Mouse (Mus musculus) mammary gland, adult 2 months (tissue): ENCODE measurements around the gene Micall1. TPM values are rescaled to one million over a fixed set of nuclear protein-coding genes. Genes with fewer than 3 reads are reported as not detected.

Experiments used
- polyA plus RNA-seq: library from polyadenylated mRNA; depleted of rRNA; stranded (reverse); fragments of >200 nt; gene quantifications from 2 replicates; pipeline ENCODE4 v1.2.3, GENCODE M21; 2012; ENCODE audit warnings: low replicate concordance; rRNA removed

Micall1 gene
- 31.8 and 55.0 TPM in 2 replicates for polyA plus RNA-seq

DNA sequence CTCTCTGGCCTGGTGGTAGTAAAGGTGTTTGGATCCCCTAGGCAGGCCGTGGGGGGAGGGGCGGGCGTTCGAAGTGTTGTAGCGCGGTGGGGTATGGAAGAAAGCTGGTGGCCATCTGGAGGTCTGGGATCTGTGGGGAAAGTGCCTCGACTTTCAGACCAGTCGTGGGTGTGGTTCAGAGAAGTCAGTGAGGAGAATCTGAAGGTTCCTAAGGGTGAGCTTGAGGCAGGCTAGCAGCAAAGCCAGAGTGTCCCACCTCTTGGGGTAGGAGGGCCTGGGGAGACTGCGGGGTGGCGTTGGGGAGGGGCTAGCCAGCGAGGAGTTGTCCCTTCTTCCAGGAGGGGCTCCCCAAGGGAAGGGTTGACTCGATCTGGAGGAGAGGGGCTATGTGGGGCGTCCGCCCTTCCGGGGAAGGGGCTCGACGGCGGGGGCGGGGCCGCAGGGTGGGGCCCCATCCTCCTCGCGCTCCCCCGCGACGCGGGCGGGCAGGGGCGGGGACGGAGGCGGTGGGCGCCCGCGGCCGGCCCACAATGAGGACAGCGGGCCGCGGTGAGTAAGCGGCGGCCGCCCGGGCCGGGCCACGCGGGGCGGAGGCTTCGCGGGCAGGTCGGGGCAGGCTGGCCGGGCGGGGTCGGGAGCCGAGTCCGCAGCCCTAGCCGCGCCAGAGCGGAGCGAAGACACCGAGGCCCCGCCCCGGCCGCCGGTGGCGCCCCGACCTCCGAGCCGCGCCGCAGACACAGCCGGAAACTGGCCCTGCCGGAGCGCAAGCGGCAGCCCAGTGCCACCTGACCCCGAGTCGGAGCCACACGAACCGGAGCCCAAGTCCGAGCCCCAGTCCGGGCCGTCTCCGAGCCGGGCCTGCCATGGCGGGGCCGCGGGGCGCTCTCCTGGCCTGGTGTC is at the start of gene Micall1:
Micall1 (plus strand) TSS at position 478 of the 900 bp plus-strand sequence.

DNA sequence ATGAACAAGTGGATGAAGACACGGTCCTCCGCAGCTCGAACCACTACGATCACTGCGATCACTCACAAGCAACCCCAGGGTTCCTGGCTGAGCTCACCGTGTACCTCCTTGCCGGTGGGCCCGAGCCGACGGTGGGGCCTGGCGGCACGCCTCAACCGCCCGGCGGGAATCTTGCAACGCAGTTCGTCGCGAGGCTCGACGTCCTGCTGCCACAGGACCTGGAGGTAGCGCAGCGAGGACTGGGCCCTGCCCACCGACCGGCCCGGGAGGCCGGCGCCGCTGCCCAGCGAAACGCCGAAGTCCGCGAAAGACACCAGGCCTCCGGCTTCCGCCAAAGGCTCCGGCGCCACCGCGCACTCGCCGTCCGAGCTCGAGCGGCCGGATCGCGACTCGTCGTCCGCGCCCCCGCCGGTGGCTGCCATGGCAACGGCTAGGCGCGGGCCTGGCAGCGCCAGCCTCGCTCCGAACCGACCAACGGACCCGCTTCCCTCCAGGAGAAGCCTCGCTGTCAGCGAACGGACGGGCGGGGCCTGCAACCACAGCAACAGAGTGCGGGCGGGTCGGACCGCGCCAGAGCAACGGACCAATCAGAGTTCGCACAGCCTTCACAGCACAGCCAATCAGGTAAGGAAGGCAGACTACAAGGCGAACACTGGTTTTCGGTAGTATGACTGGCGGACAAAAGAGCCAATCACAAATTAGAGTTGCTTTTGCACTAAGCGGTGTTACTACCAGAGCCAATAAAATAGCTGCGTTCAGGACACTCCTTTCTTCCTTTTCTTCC is 46.1 kb upstream of the Micall1 start, which contains the start of gene Ankrd54:
Ankrd54 (minus strand) TSS at position 518 of the 784 bp plus-strand sequence.

DNA sequence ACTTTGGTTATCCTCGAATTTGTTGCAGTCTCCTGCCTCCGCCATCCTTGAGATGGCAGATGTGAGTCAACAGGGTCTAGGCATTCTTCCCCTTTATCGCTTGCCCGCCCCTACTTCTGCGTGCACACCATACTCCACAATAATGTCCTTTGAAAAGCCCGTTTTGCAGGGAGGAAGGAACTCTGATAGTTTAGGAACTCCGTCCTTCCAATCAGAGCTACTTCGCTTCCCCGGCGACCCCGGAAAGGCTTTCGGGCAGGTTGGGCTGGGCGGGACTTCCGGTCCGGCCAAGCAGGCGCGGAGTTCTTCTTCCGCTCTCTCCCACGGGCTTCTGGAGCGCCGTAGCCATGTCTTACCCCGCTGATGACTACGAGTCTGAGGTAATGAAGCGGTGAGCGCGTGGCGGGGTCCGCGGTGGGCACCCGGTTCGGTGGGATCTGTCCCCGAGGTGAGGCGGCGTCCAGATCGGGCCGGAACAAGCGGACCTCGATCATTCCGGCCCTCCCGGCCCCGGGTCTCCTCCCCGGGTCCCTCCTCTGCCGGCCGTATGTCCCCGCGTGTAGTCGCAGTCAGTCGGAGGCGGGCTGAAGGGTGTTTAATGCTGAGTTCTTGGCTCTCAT is 33.7 kb upstream of the Micall1 start, which contains the start of gene Eif3l:
Eif3l (plus strand) TSS at position 267 of the 620 bp plus-strand sequence.

DNA sequence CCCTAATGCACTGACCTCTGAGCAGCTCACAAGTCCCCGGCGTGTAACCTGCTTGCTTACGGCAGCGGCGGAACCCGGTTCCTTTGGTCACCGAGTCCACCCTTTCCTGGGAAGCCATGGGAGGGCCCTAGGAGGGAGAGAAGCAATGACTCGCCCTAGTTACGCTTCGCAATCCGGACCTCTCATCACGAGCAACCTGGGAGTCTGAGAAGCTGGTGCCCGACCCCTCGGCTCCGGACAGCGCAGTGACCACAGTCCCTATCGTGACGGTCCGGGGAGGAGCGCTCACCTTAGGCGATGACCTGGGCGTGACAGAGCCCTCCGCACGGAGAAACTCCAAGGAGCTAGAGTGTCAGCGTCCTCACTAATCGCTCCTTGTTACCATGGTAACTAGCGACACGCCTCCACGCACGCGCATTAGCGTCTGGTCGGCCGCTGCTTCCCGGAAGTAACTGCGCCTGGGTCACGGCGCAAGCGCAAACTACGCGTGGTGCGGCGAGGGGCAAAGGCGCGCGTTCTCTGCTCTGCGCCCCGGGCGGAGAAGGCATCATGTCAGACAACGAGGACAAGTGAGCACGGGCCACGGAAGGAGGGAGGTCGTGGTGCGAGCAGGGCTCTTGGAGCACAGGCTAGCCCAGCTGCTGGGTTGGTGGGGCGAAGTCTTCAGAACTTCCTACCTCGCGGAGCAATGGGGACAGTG is 32.3 kb downstream of the Micall1 start, which contains the start of the genes Polr2f and 1700088E04Rik:
Polr2f (plus strand) TSS at position 144 of the 700 bp plus-strand sequence.
1700088E04Rik (minus strand) TSS at position 388 of the 700 bp plus-strand sequence.

DNA sequence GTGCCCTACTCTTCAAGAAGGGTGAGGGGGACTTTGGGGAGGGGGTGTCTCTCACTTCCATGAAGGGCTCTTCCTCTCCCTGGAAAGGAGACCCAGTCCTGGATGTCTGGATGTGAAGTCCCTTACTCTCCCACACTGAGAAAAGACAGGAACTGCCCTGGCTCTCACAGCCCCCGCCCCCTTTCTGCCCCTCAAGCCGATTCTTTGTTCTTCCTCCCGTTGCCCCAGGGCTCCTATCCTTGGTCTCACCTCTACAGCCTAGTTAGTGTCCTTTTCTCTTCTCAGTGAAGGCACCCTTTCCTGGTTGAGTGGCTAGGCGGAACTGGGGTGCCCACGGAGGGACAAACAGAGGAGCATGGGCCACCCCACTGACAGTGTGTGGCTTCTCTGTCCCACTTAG is 56.4 kb downstream of the Micall1 start, which contains the start of gene Sox10:
Sox10 (minus strand) TSS at position 101 of the 400 bp plus-strand sequence.

Other genes with a start within 250 kb of the Micall1 start
- 83.0 and 149 TPM in 2 replicates for gene Gga1, start 231.7 kb upstream of the Micall1 start, polyA plus RNA-seq
- 0.09 TPM in 1 of 2 replicates, not detected in the other for gene Gm49510, start 209.2 kb upstream of the Micall1 start, polyA plus RNA-seq
- gene Sh3bp1, start 209.1 kb upstream of the Micall1 start, polyA plus RNA-seq: 123 and 282 TPM in 2 replicates
- 7.8 and 22.8 TPM in 2 replicates for gene Pdxp, start 195.0 kb upstream of the Micall1 start, polyA plus RNA-seq
- 905 and 1,106 TPM in 2 replicates for gene Lgals1, start 182.2 kb upstream of the Micall1 start, polyA plus RNA-seq
- gene Nol12, start 174.0 kb upstream of the Micall1 start, polyA plus RNA-seq: 19.9 and 29.9 TPM in 2 replicates
- 62.5 and 82.9 TPM in 2 replicates for gene Triobp, start 161.2 kb upstream of the Micall1 start, polyA plus RNA-seq
- 54.9 and 109 TPM in 2 replicates for gene H1f0, start 80.4 kb upstream of the Micall1 start, polyA plus RNA-seq
- gene Galr3, start 67.0 kb upstream of the Micall1 start, polyA plus RNA-seq: 0.22 and 2.2 TPM in 2 replicates
- 50.2 and 76.0 TPM in 2 replicates for gene Ankrd54, start 46.0 kb upstream of the Micall1 start, polyA plus RNA-seq
- 133 and 209 TPM in 2 replicates for gene Eif3l, start 33.7 kb upstream of the Micall1 start, polyA plus RNA-seq
- gene Polr2f, start 32.1 kb downstream of the Micall1 start, polyA plus RNA-seq: 30.3 and 37.2 TPM in 2 replicates
- 1.7 and 2.4 TPM in 2 replicates for gene 1700088E04Rik, start 32.4 kb downstream of the Micall1 start, polyA plus RNA-seq
- 49.5 and 61.8 TPM in 2 replicates for gene Sox10, start 56.3 kb downstream of the Micall1 start, polyA plus RNA-seq
- gene Pick1, start 120.3 kb downstream of the Micall1 start, polyA plus RNA-seq: 24.4 and 24.7 TPM in 2 replicates
- gene Gm49486, start 120.5 kb downstream of the Micall1 start, polyA plus RNA-seq: 0.16 TPM in 1 of 2 replicates, not detected in the other
- 0.39 and 0.56 TPM in 2 replicates for gene Slc16a8, start 145.9 kb downstream of the Micall1 start, polyA plus RNA-seq
- gene Baiap2l2, start 176.6 kb downstream of the Micall1 start, polyA plus RNA-seq: 3.0 and 9.8 TPM in 2 replicates
- 40.1 and 46.3 TPM in 2 replicates for gene Pla2g6, start 219.5 kb downstream of the Micall1 start, polyA plus RNA-seq
- 3.9 and 7.9 TPM in 2 replicates for gene Maff, start 237.7 kb downstream of the Micall1 start, polyA plus RNA-seq